Mouse (Mus musculus) midbrain, embryonic 15.5 days (tissue): ENCODE results near the gene Olfr473. TPM values are rescaled to one million over a fixed set of nuclear protein-coding genes. Genes with fewer than 3 reads are reported as not detected.
"Not testable (repeated sequence)": the region's sequence is repeated elsewhere in the genome, so short reads cannot be mapped to it uniquely, and the experiment has no call there.

ENCODE experiments used
- ATAC-seq: fragments of 200-750 bp; cut with Nextera tagmentation; replicated peaks from 2 replicates; pipeline ENCODE4 v1.8.0; 2017; ENCODE audit warnings: moderate TSS enrichment
- H3K27ac ChIP-seq: fragments of 300-500 bp; sonication (generic); 2 replicates; pipeline ENCODE4 v1.5.1; 2015; ENCODE audit warnings: mild to moderate bottlenecking, inconsistent platforms
- H3K27me3 ChIP-seq: fragments of 300-500 bp; sonication (generic); replicated peaks from 2 replicates; pipeline ENCODE4 v1.6.1; 2015; ENCODE audit warnings: inconsistent platforms
- H3K36me3 ChIP-seq: fragments of 300-500 bp; sonication (generic); replicated peaks from 2 replicates; pipeline ENCODE4 v1.6.1; 2015; ENCODE audit warnings: inconsistent platforms
- H3K4me1 ChIP-seq: fragments of 300-500 bp; sonication (generic); 2 replicates; pipeline ENCODE4 v1.6.1; 2015; ENCODE audit warnings: inconsistent platforms
- H3K4me2 ChIP-seq: fragments of 300-500 bp; sonication (generic); 2 replicates; pipeline ENCODE4 v1.6.1; 2015; ENCODE audit warnings: inconsistent platforms, mild to moderate bottlenecking, moderate library complexity
- H3K4me3 ChIP-seq: fragments of 300-500 bp; sonication (generic); 2 replicates; pipeline ENCODE4 v1.5.1; 2015; ENCODE audit warnings: mild to moderate bottlenecking, inconsistent platforms
- H3K9ac ChIP-seq: fragments of 300-500 bp; sonication (generic); 2 replicates; pipeline ENCODE4 v1.6.1; 2015; ENCODE audit warnings: mild to moderate bottlenecking, inconsistent platforms
- H3K9me3 ChIP-seq: fragments of 300-500 bp; sonication (generic); 2 replicates; pipeline ENCODE4 v1.6.1; 2016; ENCODE audit warnings: inconsistent platforms
- WGBS: fragments of 180-500 bp; shearing (Covaris S2); methylation state at CpG from one replicate; pipeline ENCODE4 v1.1.7; 2015; ENCODE audit warnings: mixed read lengths; 5-methylcytosine and 5-hydroxymethylcytosine counted together
- polyA plus RNA-seq: library from polyadenylated mRNA; unstranded; fragments of >200 nt; fragmentation: Nextera tagmentation; extraction: Ambion mirVana; gene quantifications from 2 replicates; pipeline ENCODE4 v1.2.1, GENCODE M21; 2015

Olfr473 gene
- not detected in 2 replicates for polyA plus RNA-seq

DNA sequence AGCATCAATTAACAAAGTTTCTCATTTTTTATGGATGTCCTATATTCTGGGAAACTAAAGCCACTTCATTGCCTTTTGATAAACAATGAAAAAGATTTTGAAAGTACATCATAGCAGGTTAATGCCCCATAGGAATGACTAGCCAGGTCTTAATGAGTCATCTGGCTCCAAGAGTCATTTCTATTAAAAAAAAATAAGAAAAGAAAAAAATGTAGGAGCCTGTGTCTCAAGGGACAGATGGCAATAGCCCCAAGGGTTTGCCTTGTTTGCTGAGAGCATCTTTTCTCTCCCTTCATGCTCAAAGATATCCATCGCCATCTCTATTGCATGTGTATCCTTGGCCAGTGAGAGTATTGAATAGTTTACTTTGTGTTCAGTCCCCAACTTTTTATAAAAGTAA lies at the start of gene Olfr473:
Olfr473 (plus strand) TSS at position 301 of the 400 bp plus-strand sequence.
- no peak for ATAC-seq
- Histone ChIP-seq H3K4me2 (no peak within 1 kb of the TSS), H3K4me1 (no peaks in the 10 kb centered on the region), H3K4me3 (no peak within 1 kb of the TSS), H3K9me3 (no peaks in the 10 kb centered on the region), H3K27ac (no peak within 1 kb of the TSS), H3K9ac (no peak within 1 kb of the TSS), H3K36me3 (no peaks in the 10 kb centered on the region), H3K27me3 (no peaks in the 10 kb centered on the region)
- 100% methylated on average over 1 of the region's 1 CpGs for WGBS

DNA sequence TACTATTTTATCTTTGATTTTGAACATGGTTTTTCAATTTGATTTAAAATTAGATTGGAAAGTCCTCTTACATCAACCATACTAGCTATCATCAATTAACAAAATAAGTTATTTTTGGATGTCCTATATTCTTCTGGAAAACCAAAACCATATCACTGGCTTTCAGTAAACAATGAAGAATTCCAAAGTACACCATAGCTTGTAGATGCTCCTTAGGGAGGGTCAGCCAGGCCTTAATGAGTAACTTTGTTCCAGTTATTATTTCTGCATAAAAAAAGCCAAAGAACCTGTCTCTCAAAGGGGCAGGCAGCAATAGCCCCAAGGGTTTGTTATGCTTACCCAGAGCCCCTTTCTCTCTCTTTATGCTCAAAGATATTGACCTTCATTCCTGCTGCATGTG lies 32.6 kb upstream of the Olfr473 start, which contains the start of gene Olfr472:
Olfr472 (plus strand) TSS at position 301 of the 400 bp plus-strand sequence.
- Histone ChIP-seq H3K4me1 (no peaks in the 10 kb centered on the region), H3K9ac (no peak within 1 kb of the TSS), H3K4me2 (no peak within 1 kb of the TSS), H3K4me3 (no peak within 1 kb of the TSS), H3K27ac (no peak within 1 kb of the TSS), H3K36me3 (no peaks in the 10 kb centered on the region), H3K27me3 (no peaks in the 10 kb centered on the region), H3K9me3 (no peaks in the 10 kb centered on the region)
- no peak for ATAC-seq

DNA sequence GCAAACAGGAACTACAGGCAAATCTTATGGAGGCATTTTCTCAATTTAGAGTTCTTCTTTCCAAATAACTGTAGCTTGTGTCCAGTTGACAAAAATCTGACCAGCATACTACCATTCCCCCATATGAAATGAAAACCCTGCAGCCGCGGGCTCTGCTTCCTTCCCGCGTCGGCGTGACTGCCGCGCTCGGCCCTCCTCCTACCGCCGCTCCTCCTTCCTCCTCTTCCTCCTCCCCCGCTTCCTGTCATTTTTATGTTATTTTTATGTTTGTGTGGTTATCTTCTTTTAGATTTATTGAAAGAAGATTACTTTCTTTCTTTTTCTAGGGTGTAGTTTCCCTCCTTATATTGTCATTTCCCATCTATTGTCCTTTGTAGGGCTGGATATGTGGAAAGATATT lies 22.3 kb downstream of the Olfr473 start:
- not testable (repeated sequence) for ATAC-seq
- 94% methylated on average over 12 of the region's 12 CpGs for WGBS

DNA sequence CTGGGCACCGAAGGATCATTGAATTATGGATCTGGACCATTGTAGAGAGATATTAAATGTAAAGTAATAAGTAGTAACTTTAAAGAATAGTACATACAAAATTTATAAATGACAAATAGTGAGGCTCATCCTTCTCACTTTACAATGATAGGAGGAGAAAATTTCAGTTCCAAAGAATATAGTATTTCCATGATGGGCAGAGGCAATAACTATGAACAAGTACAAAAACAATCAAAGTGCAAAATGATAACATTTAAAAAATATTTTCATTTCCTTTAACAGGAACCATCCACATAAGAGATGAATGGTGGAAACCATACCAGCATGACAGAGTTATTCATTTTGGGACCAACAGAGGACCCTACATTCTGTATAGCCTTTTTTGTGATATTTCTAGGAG lies 24.1 kb downstream of the Olfr473 start, which contains the start of gene Olfr474:
Olfr474 (plus strand) TSS at position 301 of the 400 bp plus-strand sequence.
- Histone ChIP-seq H3K36me3 (no peaks in the 10 kb centered on the region), H3K9ac (no peak within 1 kb of the TSS), H3K4me3 (no peak within 1 kb of the TSS), H3K27ac (no peak within 1 kb of the TSS), H3K27me3 (no peaks in the 10 kb centered on the region), H3K9me3 (no peaks in the 10 kb centered on the region), H3K4me1 (no peaks in the 10 kb centered on the region), H3K4me2 (no peak within 1 kb of the TSS)
- no peak for ATAC-seq
- WGBS = 85% methylated on average over 1 of the region's 1 CpGs

More for the DNA sequence above, 22.3 kb downstream of the Olfr473 start:
- H3K27me3 ChIP-seq, H3K36me3 ChIP-seq, H3K9me3 ChIP-seq, H3K4me2 ChIP-seq, H3K27ac ChIP-seq, H3K9ac ChIP-seq, H3K4me1 ChIP-seq, H3K4me3 ChIP-seq: not testable (repeated sequence)

DNA sequence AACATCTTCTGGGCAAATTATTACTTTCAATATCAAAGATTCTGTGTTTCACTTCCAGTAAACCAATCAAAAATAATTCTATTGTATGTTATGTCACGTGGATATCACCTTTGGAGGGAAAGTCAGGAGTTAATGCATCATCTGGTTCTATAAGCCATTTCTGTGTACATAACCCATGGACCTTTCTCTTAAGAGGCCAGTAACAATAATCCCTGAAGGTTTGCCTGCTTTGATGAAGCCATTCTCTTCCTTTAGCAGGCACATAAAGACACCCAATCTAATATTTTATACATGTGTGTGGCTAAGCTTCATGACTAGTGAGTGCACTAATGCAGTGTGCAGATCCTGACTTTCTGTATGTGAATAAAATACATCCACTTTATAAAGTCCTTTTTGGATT lies 34.3 kb downstream of the Olfr473 start, which contains the start of gene Olfr476:
Olfr476 (plus strand) TSS at position 301 of the 400 bp plus-strand sequence.
- Histone ChIP-seq H3K27ac (no peak within 1 kb of the TSS), H3K36me3 (no peaks in the 10 kb centered on the region), H3K4me1 (no peaks in the 10 kb centered on the region), H3K9ac (no peak within 1 kb of the TSS), H3K4me2 (no peak within 1 kb of the TSS), H3K4me3 (no peak within 1 kb of the TSS), H3K27me3 (no peaks in the 10 kb centered on the region), H3K9me3 (no peaks in the 10 kb centered on the region)
- no peak for ATAC-seq
- 64% methylated on average over 1 of the region's 1 CpGs for WGBS

Other genes with a start within 250 kb of the Olfr473 start
- gene Cyb5r2, start 172.4 kb upstream of the Olfr473 start, polyA plus RNA-seq = 0.19 TPM in 2 replicates
- not detected in 2 replicates for gene Ovch2, start 129.2 kb upstream of the Olfr473 start, polyA plus RNA-seq
- gene Olfr467, start 118.2 kb upstream of the Olfr473 start, polyA plus RNA-seq = not detected in 2 replicates
- gene Olfr469, start 104.9 kb upstream of the Olfr473 start, polyA plus RNA-seq = not detected in 2 replicates
- not detected in 2 replicates for gene Olfr470, start 83.0 kb upstream of the Olfr473 start, polyA plus RNA-seq
- gene Olfr472, start 32.5 kb upstream of the Olfr473 start, polyA plus RNA-seq = not detected in 2 replicates
- gene Olfr474, start 24.2 kb downstream of the Olfr473 start, polyA plus RNA-seq = not detected in 2 replicates
- not detected in 2 replicates for gene Olfr476, start 34.4 kb downstream of the Olfr473 start, polyA plus RNA-seq
- not detected in 2 replicates for gene Olfr477, start 56.2 kb downstream of the Olfr473 start, polyA plus RNA-seq
- gene Olfr478, start 103.5 kb downstream of the Olfr473 start, polyA plus RNA-seq = not detected in 2 replicates
- not detected in 2 replicates for gene Olfr479, start 120.2 kb downstream of the Olfr473 start, polyA plus RNA-seq
- not detected in 2 replicates for gene Olfr480, start 136.9 kb downstream of the Olfr473 start, polyA plus RNA-seq
- gene Olfr481, start 149.4 kb downstream of the Olfr473 start, polyA plus RNA-seq = not detected in 2 replicates
- gene Olfr482, start 167.1 kb downstream of the Olfr473 start, polyA plus RNA-seq = 0.09 TPM in 1 of 2 replicates, not detected in the other
- not detected in 2 replicates for gene Olfr483, start 170.4 kb downstream of the Olfr473 start, polyA plus RNA-seq
- not detected in 2 replicates for gene Olfr484, start 197.0 kb downstream of the Olfr473 start, polyA plus RNA-seq
- not detected in 2 replicates for gene Olfr485, start 229.4 kb downstream of the Olfr473 start, polyA plus RNA-seq
- gene Olfr486, start 242.3 kb downstream of the Olfr473 start, polyA plus RNA-seq = not detected in 2 replicates